In the genomic region with DNA sequence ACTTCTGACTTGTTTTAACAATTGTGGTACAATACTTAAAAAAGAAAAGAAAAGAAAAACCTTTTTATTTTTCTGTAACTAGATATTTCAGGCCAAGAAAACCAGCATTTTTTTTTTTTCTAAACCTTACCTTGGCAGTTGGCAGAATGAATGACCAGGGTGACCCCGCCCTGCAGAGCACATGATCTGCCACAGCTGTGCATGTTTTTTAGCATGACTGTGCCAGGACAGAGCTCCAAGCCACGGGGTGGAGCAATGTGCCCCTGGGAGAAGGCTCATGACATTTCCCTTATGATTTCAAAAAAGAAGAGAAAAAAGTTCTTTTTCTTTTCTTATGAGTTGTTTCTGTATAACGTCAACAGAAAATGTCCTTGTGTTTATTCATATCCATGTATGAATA, we compare ENCODE assay signal across 10 mouse cellular contexts. TPM values are rescaled to one million over a fixed set of nuclear protein-coding genes. Genes with fewer than 3 reads are reported as not detected.
A peak's percentile ranks its signal among the peaks of the same experiment; 100 is the strongest.
DNase-seq lines count a peak whose midpoint lies in the region; ATAC-seq and TF ChIP-seq lines count a peak whose summit lies in the region.
"Had no signal": no experiment of that assay in that cellular context is flagged by ENCODE, and none has a peak within 500 bp of the region (broad histone marks: within the 10 kb centered on the region; RNA-seq: fewer than 3 reads in every experiment).

No protein-coding gene starts in this region.

- WGBS in liver, embryonic 14.5 days (ENCODE audit: insufficient replicate concordance) = 44% methylated on average over 3 of the region's 3 CpGs
- 78% methylated on average over 3 of the region's 3 CpGs for WGBS in forebrain, embryonic 16.5 days

- no peak overlapping the region for H3K4me3 ChIP-seq in liver, embryonic 14.5 days (ENCODE audit: insufficient read depth in 1 of 2, low read depth in 2 of 2, low read length in 2 of 2)
- no peak overlapping the region for H3K4me3 ChIP-seq in forebrain, embryonic 16.5 days (replicated peaks; ENCODE audit: low read length)
- H3K4me3 ChIP-seq: megakaryocyte, embryonic 14.5 days had no signal

- peak overlapping the region; percentile 56 for H3K27ac ChIP-seq in liver, embryonic 14.5 days
- H3K27ac ChIP-seq in forebrain, embryonic 16.5 days (ENCODE audit: low read length) = no peak overlapping the region

- no peak overlapping the region for H3K9ac ChIP-seq in liver, embryonic 14.5 days (replicated peaks)
- no peak overlapping the region for H3K9ac ChIP-seq in forebrain, embryonic 16.5 days (replicated peaks; ENCODE audit: low read depth, low read length)

- H3K4me1 ChIP-seq in liver, embryonic 14.5 days (replicated peaks; ENCODE audit: control insufficient read depth in 2 of 2, insufficient read depth in 2 of 2, low read length in 1 of 2) = peaks cover 41 to 43% of the 10 kb centered on the region in 2 experiments
- H3K4me1 ChIP-seq in forebrain, embryonic 16.5 days (replicated peaks; ENCODE audit: control insufficient read depth, insufficient read depth, low read length) = peaks cover 21% of the 10 kb centered on the region

- no peak for ATAC-seq in liver, embryonic 14.5 days (ENCODE audit: insufficient read depth)
- ATAC-seq in forebrain, embryonic 16.5 days = no peak

- H3K36me3 ChIP-seq in liver, embryonic 14.5 days (replicated peaks; ENCODE audit: control insufficient read depth, insufficient read depth, low read depth) = peaks cover under 1% of the 10 kb centered on the region; the same call in 1 of the 2 replicates
- H3K36me3 ChIP-seq in forebrain, embryonic 16.5 days (ENCODE audit: control insufficient read depth, insufficient read depth) = no peaks in the 10 kb centered on the region

- DNase-seq in 416B (ENCODE audit: low read depth) (peak; percentile 45), NIH3T3 (ENCODE audit: low read depth) (peak; percentile 86)
- DNase-seq in gastrocnemius, postnatal 25 days = peak; percentile 64
- peak in 1 of 3 experiments; percentile 39 for DNase-seq in liver, embryonic 14.5 days (ENCODE audit: low read depth in 3 of 3, low spot score in 3 of 3)
- no peak for DNase-seq in right cerebral cortex, postnatal 14 days
- DNase-seq in layer of hippocampus, adult 9-10 months (ENCODE audit: low spot score) = no peak
- DNase-seq: layer of hippocampus, postnatal 36 days; thymus, adult 18-20 months had no signal

- TF ChIP-seq EP300 in liver, embryonic 14.5 days (IDR thresholded peaks at IDR 0.05; ENCODE audit: low read depth) = no peak

- no peaks in the 10 kb centered on the region for H3K9me3 ChIP-seq in liver, embryonic 14.5 days (ENCODE audit: control insufficient read depth, low read length)
- no peaks in the 10 kb centered on the region for H3K9me3 ChIP-seq in forebrain, embryonic 16.5 days (ENCODE audit: control insufficient read depth, low read length)
- H3K9me3 ChIP-seq: megakaryocyte, embryonic 14.5 days had no signal

- no peak overlapping the region for H3K4me2 ChIP-seq in liver, embryonic 14.5 days (ENCODE audit: low read depth)
- no peak overlapping the region for H3K4me2 ChIP-seq in forebrain, embryonic 16.5 days (ENCODE audit: low read length)

- TF ChIP-seq CTCF in liver, embryonic 14.5 days (IDR thresholded peaks at IDR 0.05; ENCODE audit: low read depth) = no peak

- no peaks in the 10 kb centered on the region for H3K27me3 ChIP-seq in liver, embryonic 14.5 days (ENCODE audit: control insufficient read depth, insufficient read depth, low read length)
- H3K27me3 ChIP-seq in forebrain, embryonic 16.5 days (replicated peaks; ENCODE audit: control insufficient read depth, insufficient read depth, low read length) = no peaks in the 10 kb centered on the region
- H3K27me3 ChIP-seq: megakaryocyte, embryonic 14.5 days had no signal

RNA-seq across cellular contexts. Expression of gene Mesd, which starts 5.1 kb away (rescaled TPM):
- 10 to 100 TPM; 26.4 to 27.4 TPM for total RNA-seq in gastrocnemius, postnatal 25 days (2021)
- polyA plus RNA-seq in liver, embryonic 14.5 days (2012; rRNA removed) = 7.8 and 12.0 TPM in 2 replicates
- polyA plus RNA-seq in liver, embryonic 14.5 days (2014; fragmentation: Nextera tagmentation; extraction: Ambion mirVana) = 43.0 and 44.2 TPM in 2 replicates
- polyA plus RNA-seq in forebrain, embryonic 16.5 days (2015; fragmentation: Nextera tagmentation; extraction: Ambion mirVana) = 64.4 and 72.8 TPM in 2 replicates

RNA-seq across cellular contexts. Expression of gene Tlnrd1, which starts 5.3 kb away (rescaled TPM):
- total RNA-seq in gastrocnemius, postnatal 25 days (2021) = 1 to 10 TPM; 2.1 to 2.6 TPM
- 16.7 and 18.6 TPM in 2 replicates for polyA plus RNA-seq in liver, embryonic 14.5 days (2012; rRNA removed)
- polyA plus RNA-seq in liver, embryonic 14.5 days (2014; fragmentation: Nextera tagmentation; extraction: Ambion mirVana) = 9.9 and 12.6 TPM in 2 replicates
- polyA plus RNA-seq in forebrain, embryonic 16.5 days (2015; fragmentation: Nextera tagmentation; extraction: Ambion mirVana) = 4.7 and 5.4 TPM in 2 replicates

Comparison
In these comparisons a context has a peak if more than half of its experiments do, and no peak if none do; other contexts are left out.
1. DNase-seq: peak in 416B (single experiment), NIH3T3 (single experiment) and gastrocnemius, postnatal 25 days (single experiment); none in right cerebral cortex, postnatal 14 days (single experiment) and layer of hippocampus, adult 9-10 months (single experiment).